Mouse (Mus musculus) gonadal fat pad, adult 2 months (tissue): ENCODE results near the gene Ccdc42. TPM values are rescaled to one million over a fixed set of nuclear protein-coding genes. Genes with fewer than 3 reads are reported as not detected.

ENCODE experiments used
- polyA plus RNA-seq: library from polyadenylated mRNA; depleted of rRNA; stranded (reverse); fragments of >200 nt; gene quantifications from 2 replicates; pipeline ENCODE4 v1.2.3, GENCODE M21; 2012; rRNA removed

Gene Ccdc42
- polyA plus RNA-seq, 1 experiment, result 0.09 TPM

Other genes starting within 250 kb of the Ccdc42 start
- gene Ntn1, start 186.2 kb upstream of the Ccdc42 start, polyA plus RNA-seq, result 23.0 and 39.6 TPM in 2 replicates
- gene Pik3r5, start 154.9 kb upstream of the Ccdc42 start, polyA plus RNA-seq, result 3.5 and 3.7 TPM in 2 replicates
- gene Pik3r6, start 84.0 kb upstream of the Ccdc42 start, polyA plus RNA-seq, result 5.4 and 7.0 TPM in 2 replicates
- 5.3 and 6.2 TPM in 2 replicates for gene Mfsd6l, start 30.8 kb upstream of the Ccdc42 start, polyA plus RNA-seq
- 25.0 and 41.5 TPM in 2 replicates for gene Myh10, start 104.5 kb downstream of the Ccdc42 start, polyA plus RNA-seq